Mouse (Mus musculus) G1E-ER4 (cell line): ENCODE measurements around the gene Lmf1. TPM values are rescaled to one million over a fixed set of nuclear protein-coding genes. Genes with fewer than 3 reads are reported as not detected.

Experiments used
- GATA1 ChIP-seq: IDR thresholded peaks from one replicate; pipeline ENCODE4 v1.8.0; 2012; ENCODE audit warnings: low read length, inconsistent platforms
- polyA plus RNA-seq: library from polyadenylated mRNA; stranded (reverse); fragments of >175 nt; gene quantifications from 2 replicates; pipeline ENCODE4 v1.2.3, GENCODE M21; 2012

Gene Lmf1
- polyA plus RNA-seq, 1 experiment, result 16.6 TPM

DNA sequence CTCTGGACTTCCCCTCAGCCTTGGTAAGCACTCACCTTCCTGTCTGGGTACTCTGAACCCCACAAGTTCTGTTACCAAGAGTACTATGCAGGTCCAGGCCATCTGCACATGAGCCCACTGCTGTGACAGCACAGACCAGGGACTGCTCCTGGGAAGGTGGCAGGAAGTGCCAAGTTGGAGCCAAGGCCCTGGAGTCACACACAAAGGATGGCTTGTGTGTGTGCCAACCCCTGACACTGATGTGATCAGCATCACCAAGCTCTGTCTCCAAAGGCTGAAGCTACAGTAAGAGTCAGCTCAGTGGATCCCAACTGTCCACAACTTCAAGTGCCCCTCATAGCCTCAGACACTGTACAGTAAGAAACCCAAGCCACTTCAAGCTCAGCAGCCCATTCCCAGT lies 94.1 kb downstream of the Lmf1 start:
- TF ChIP-seq GATA1, result no peak

DNA sequence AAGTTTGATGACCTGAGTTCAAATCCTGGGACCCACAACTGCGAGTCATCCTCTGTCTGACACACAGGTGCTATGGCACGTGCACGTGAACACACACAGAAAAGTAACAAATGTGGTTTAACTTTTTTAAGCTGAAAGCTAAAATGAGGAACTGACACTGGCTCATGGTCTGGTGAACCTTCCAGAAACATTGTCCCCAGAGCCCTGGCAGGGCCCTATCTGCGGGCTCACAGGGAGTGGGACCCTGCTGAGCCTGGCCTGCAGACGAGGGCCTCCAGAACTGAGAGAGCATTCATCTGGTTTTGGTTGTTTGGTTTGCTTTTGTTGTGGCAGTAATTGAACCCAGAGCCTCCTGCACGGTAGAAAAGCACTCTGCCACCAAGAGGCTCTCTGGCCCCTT lies 99.1 kb downstream of the Lmf1 start:
- TF ChIP-seq GATA1, result no peak

GRCm38 (mm10) chr17:25679818-25680217 lies 100.9 kb downstream of the Lmf1 start:
- TF ChIP-seq GATA1, result no peak

- no peak for TF ChIP-seq GATA1
Measured at GRCm38 (mm10) chr17:25681636-25682035, 102.8 kb downstream of the Lmf1 start.

DNA sequence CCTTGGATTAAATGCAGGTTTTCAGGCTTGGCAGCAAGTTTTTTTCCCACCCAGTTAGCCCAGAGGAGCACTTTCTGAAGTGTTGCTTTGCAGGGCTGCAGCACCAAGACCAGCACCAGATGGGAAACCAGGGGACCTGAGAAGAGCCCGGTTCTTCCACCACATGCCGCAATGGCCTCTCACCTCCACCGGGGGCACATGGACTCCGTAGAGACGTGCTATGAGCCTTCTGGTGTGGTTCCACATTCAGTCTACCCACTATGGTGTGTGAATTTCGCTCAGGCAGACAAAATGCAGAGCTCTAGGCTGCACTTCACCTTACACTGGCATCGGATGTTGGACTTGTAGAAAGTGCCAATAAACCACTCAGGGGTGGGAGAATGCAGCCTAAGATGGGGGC lies 107.4 kb downstream of the Lmf1 start:
- no peak for TF ChIP-seq GATA1

GRCm38 (mm10) chr17:25688922-25689321 lies 110.0 kb downstream of the Lmf1 start:
- TF ChIP-seq GATA1, result no peak

DNA sequence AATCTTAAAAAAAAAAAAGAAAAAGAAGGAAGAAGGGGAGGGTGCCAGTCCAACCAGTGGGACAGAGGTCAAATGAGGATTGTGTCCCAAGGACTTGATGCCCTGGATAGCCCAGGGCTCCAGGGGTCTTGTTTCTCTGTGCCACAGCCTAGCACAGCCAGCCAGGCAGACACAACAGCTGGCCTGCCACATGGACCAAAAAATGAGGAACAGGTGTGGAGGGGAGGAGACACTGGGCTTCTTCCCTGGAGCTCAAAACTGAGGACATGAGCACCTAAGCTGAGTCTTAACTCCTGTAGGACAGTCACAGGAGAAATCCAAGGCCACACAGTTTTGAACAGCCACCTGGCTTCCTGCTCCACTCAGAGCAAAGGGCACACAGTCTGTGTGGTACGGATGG lies 117.4 kb downstream of the Lmf1 start:
- no peak for TF ChIP-seq GATA1

DNA sequence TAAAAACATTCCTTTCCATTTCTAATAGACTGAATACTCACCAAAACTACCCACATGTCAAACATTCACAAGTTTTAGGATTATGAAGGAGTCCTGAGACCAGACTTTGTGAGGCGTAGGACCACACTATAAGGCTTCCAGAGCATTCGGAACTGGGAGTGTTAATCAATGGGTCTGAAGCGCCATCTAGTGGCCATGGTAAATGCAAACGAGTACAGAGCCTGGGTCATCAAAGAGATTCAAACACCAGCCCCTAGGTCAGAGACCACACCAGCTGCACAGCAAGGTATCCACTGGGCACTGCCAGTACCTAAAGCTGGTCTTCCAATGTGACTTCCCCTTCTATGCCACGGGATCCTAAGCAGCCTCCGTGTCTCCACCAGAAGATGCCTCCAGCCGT lies 119.6 kb downstream of the Lmf1 start:
- no peak for TF ChIP-seq GATA1

DNA sequence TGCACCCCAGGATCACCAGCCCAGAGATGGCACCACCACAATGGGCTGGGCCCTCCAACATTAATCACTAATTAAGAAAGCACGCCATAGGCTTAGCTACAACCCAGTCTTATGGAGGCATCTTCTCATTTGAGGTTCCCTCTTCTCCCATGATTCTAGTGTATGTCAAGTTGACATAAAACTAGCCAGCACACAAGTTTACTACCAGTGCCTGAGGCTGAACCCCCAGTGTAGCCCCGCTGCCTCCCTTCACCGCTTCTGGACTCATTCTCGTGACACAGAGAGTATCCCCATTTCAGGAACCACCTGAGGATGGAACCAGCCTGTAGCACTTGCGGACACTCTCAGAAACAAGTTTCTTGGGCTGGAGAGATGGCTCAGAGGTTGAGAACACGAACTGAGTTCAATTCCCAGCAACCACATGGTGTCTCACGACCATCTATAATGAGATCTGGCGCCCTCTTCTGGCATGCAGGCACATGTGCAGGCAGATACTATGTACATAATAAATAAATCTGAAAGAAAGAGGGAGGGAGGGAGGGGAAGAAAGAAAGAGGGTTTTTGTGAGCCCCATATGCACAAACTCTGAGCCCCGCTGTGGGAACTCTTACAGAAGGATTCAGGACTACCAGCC lies 122.1 kb downstream of the Lmf1 start:
- TF ChIP-seq GATA1, result no peak

DNA sequence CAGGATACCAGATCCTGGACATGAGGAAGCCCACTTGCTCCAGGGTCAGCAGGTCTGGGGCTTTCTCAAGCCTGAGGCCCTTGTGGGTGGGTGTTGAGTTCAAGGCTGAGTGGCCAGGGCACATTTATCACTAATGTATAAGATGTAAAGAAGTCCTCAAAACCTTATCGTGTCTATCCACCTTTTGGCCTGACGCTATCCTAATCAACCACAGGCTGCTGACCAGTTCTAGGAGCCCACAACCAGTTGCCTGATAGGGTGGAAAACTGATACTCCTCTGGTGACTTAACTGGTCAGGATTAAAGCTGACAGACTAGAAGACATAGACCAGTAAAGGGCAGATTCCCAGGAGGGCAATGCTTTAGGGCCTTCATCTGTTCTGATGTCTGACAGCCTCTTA lies 131.1 kb downstream of the Lmf1 start:
- no peak for TF ChIP-seq GATA1

- TF ChIP-seq GATA1, result no peak
Measured at GRCm38 (mm10) chr17:25711136-25711535, 132.3 kb downstream of the Lmf1 start.

Other genes with a start within 250 kb of the Lmf1 start
- gene Tpsab1, start 233.5 kb upstream of the Lmf1 start, polyA plus RNA-seq, result not detected in 2 replicates
- gene Tpsb2, start 212.8 kb upstream of the Lmf1 start, polyA plus RNA-seq, result not detected in 2 replicates
- not detected in 2 replicates for gene Tpsg1, start 209.8 kb upstream of the Lmf1 start, polyA plus RNA-seq
- gene Cacna1h, start 145.3 kb upstream of the Lmf1 start, polyA plus RNA-seq, result not detected in 2 replicates
- gene Tekt4, start 124.5 kb upstream of the Lmf1 start, polyA plus RNA-seq, result not detected in 2 replicates
- gene Sstr5, start 81.8 kb upstream of the Lmf1 start, polyA plus RNA-seq, result not detected in 2 replicates
- not detected in 2 replicates for gene Sox8, start 8.4 kb upstream of the Lmf1 start, polyA plus RNA-seq
- gene Gng13, start 138.1 kb downstream of the Lmf1 start, polyA plus RNA-seq, result not detected in 2 replicates
- gene Chtf18, start 148.3 kb downstream of the Lmf1 start, polyA plus RNA-seq, result 75.4 and 82.7 TPM in 2 replicates
- gene Rpusd1, start 148.6 kb downstream of the Lmf1 start, polyA plus RNA-seq, result 41.1 and 46.1 TPM in 2 replicates
- not detected in 2 replicates for gene Mslnl, start 157.0 kb downstream of the Lmf1 start, polyA plus RNA-seq
- not detected in 2 replicates for gene Msln, start 175.3 kb downstream of the Lmf1 start, polyA plus RNA-seq
- gene Narfl, start 194.7 kb downstream of the Lmf1 start, polyA plus RNA-seq, result 17.0 and 20.0 TPM in 2 replicates
- gene Haghl, start 206.6 kb downstream of the Lmf1 start, polyA plus RNA-seq, result 31.3 and 32.7 TPM in 2 replicates
- 0.04 TPM in 1 of 2 replicates, not detected in the other for gene Ccdc78, start 207.5 kb downstream of the Lmf1 start, polyA plus RNA-seq
- gene Fam173a, start 213.8 kb downstream of the Lmf1 start, polyA plus RNA-seq, result 28.7 and 30.6 TPM in 2 replicates
- not detected in 2 replicates for gene AC134908.4, start 216.6 kb downstream of the Lmf1 start, polyA plus RNA-seq
- 182 and 238 TPM in 2 replicates for gene Metrn, start 218.1 kb downstream of the Lmf1 start, polyA plus RNA-seq
- not detected in 2 replicates for gene Fbxl16, start 230.0 kb downstream of the Lmf1 start, polyA plus RNA-seq
- 4.2 and 10.5 TPM in 2 replicates for gene Wdr24, start 244.5 kb downstream of the Lmf1 start, polyA plus RNA-seq
- 0.11 TPM in 2 replicates for gene Jmjd8, start 249.8 kb downstream of the Lmf1 start, polyA plus RNA-seq